Mouse (Mus musculus) lung, embryonic 14.5 days (tissue): ENCODE measurements around the gene Arhgef9. TPM values are rescaled to one million over a fixed set of nuclear protein-coding genes. Genes with fewer than 3 reads are reported as not detected.

Experiments
- ATAC-seq: fragments of 200-750 bp; cut with Nextera tagmentation; 2 replicates; pipeline ENCODE4 v1.8.0; 2017; ENCODE audit warnings: mild to moderate bottlenecking, moderate TSS enrichment, moderate library complexity; ENCODE audit not compliant: insufficient read depth
- DNase-seq: peaks from one replicate; pipeline ENCODE4 v3.0.0-alpha.2; 2015
- H3K27ac ChIP-seq: fragments of 300-500 bp; sonication (generic); 2 replicates; pipeline ENCODE4 v1.5.1; 2014; ENCODE audit warnings: low read depth, mild to moderate bottlenecking, moderate library complexity
- H3K27me3 ChIP-seq: fragments of 300-500 bp; sonication (generic); 2 replicates; pipeline ENCODE4 v1.6.1; 2014; ENCODE audit warnings: low read length, control low read depth; ENCODE audit not compliant: insufficient read depth
- H3K36me3 ChIP-seq: fragments of 300-500 bp; sonication (generic); 2 replicates; pipeline ENCODE4 v1.6.1; 2014; ENCODE audit warnings: control low read depth; ENCODE audit not compliant: insufficient read depth
- H3K4me1 ChIP-seq: fragments of 300-500 bp; sonication (generic); 2 replicates; pipeline ENCODE4 v1.6.1; 2014; ENCODE audit warnings: antibody characterized with exemption, control low read depth; ENCODE audit not compliant: insufficient read depth
- H3K4me2 ChIP-seq: fragments of 300-500 bp; sonication (generic); 2 replicates; pipeline ENCODE4 v1.6.1; 2014; ENCODE audit warnings: mild to moderate bottlenecking
- H3K4me3 ChIP-seq: fragments of 300-500 bp; sonication (generic); 2 replicates; pipeline ENCODE4 v1.5.1; 2014; ENCODE audit warnings: low read depth, low read length
- H3K9ac ChIP-seq: fragments of 300-500 bp; sonication (generic); 2 replicates; pipeline ENCODE4 v1.6.1; 2014
- H3K9me3 ChIP-seq: fragments of 300-500 bp; sonication (generic); 2 replicates; pipeline ENCODE4 v1.6.1; 2016; ENCODE audit warnings: low read depth, low read length, control low read depth
- CTCF ChIP-seq: IDR thresholded peaks from 2 replicates; pipeline ENCODE4 v1.5.1; 2016; ENCODE audit warnings: antibody characterized with exemption, low read depth
- WGBS: fragments of 180-500 bp; shearing (Covaris S2); extraction: QIAGEN DNeasy Blood & Tissue Kit; methylation state at CpG from one replicate; pipeline ENCODE4 v1.1.7; 2014; 5-methylcytosine and 5-hydroxymethylcytosine counted together
- polyA plus RNA-seq: library from polyadenylated mRNA; unstranded; fragments of >200 nt; fragmentation: Nextera tagmentation; extraction: Ambion mirVana; gene quantifications from 2 replicates; pipeline ENCODE4 v1.2.1, GENCODE M21; 2014

Gene Arhgef9
- polyA plus RNA-seq, 1 experiment from 2014 or later: 11.3 TPM

DNA sequence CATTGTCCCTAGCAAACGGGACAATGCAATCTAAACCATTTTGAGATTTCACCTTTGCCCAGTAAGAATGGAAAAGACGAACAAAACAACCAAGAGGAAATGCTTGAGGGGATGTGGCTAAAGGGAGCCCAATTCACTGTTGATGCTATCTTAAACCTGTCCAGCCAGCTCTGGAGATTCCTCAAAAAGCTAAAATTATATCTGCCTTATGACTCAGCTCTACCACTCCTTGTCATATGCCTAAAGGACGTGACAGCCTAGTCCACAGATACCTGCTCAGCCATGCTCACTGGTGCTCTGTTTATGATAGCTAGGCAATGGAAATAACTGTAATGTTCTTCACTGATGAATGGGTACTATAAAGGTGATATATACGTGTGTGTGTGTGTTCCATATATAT, 109.0 kb downstream of the Arhgef9 start:
- 76% methylated on average over 4 of the region's 4 CpGs for WGBS
- Histone ChIP-seq H3K27ac (no peak overlapping the region), H3K4me1 (no peaks in the 10 kb centered on the region), H3K9ac (no peak overlapping the region), H3K36me3 (no peaks in the 10 kb centered on the region), H3K4me2 (no peak overlapping the region), H3K27me3 (no peaks in the 10 kb centered on the region), H3K4me3 (no peak overlapping the region), H3K9me3 (no peaks in the 10 kb centered on the region)
- TF ChIP-seq CTCF: no peak
- DNase-seq (no peak), ATAC-seq (no peak)

DNA sequence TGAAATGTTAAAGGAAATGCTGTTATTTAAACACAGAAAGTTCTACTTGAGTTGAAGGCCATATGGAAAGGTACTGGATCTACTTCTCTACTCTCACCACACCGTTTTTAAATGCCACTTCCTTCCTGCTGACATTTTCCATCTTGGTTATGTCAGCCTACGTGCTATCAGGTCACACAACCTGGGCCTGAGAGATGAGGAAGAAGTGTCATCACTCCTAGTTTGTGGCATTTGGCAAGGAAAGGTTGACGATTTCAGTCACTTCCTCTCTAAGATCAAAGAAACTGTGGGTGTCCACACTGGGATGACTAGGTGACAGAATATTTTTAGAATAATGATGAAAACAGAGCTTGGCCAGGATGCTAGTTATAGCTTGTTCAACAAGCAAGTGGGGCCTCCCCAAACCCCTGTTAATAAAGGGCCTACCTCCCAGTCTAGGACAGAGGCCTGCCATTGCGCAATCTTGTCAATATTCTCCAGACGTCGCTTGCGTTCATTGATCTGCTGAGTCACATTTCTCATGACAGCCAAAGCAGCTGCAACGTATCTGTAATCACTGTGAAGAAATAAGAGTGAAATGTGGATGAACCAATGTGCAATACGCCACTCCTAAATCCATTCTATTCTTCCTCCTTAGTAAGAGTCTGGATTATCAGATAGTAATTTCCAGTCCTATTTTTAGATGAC, 119.5 kb downstream of the Arhgef9 start:
- H3K36me3 ChIP-seq: no peaks in the 10 kb centered on the region
- WGBS: 72% methylated on average over 9 of the region's 9 CpGs
- no peak overlapping the region for H3K4me2 ChIP-seq
- TF ChIP-seq CTCF: no peak
- no peak for ATAC-seq
- no peaks in the 10 kb centered on the region for H3K4me1 ChIP-seq
- DNase-seq: no peak
- H3K27ac ChIP-seq: no peak overlapping the region
- no peak overlapping the region for H3K9ac ChIP-seq
- H3K27me3 ChIP-seq: no peaks in the 10 kb centered on the region
- H3K9me3 ChIP-seq: no peaks in the 10 kb centered on the region
- H3K4me3 ChIP-seq: no peak overlapping the region

DNA sequence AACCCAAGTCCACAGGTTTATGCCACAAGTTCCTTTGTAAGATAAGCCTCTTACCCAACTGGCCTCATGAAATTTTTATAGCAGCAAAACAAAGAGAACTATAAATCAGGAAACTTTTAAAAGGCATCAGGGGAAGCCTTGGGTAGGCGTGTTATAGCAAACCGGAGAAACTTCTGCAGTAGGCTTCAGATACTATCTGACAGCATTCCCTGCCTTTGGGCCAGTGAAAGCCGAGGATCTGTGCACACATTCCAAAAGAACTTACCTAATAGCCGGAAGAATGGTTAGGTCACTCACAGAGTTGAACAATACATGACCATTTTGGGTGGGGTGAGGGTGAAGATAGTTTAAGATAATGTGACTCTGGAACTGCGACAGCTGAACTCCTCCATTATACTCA, 168.7 kb downstream of the Arhgef9 start:
- no peak overlapping the region for H3K27ac ChIP-seq
- no peak for TF ChIP-seq CTCF
- DNase-seq (no peak), ATAC-seq (no peak)
- H3K4me3 ChIP-seq: no peak overlapping the region
- H3K4me2 ChIP-seq: no peak overlapping the region
- no peaks in the 10 kb centered on the region for H3K36me3 ChIP-seq
- H3K4me1 ChIP-seq: no peaks in the 10 kb centered on the region
- WGBS: 67% methylated on average over 5 of the region's 5 CpGs
- no peaks in the 10 kb centered on the region for H3K9me3 ChIP-seq
- H3K9ac ChIP-seq: no peak overlapping the region
- H3K27me3 ChIP-seq: no peaks in the 10 kb centered on the region

DNA sequence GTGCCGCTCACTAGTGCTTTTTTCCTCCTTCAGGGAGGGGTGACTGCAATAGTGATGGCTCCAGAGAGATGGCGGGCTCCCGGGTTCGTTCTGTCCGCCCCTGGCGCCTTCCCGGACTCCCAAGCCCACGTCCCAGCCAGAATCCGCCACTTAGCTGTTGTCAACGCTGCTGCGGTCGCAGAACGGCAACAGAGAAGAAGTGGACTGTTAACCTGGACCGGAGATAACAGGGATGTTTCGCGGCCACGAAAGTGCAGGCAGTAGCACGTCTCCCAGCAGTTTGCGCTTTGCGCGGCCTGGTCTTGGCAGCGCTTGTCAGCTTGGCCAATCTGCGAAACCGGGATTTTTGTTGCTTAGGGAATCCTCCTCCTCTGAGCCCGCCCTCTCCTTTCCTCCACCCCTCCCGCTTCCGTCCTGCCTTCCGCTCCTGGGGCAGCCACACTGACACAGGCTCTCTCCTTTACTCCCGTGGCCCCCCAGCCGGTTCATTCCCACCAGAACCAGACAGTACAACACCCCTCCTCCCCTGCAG, 170.2 kb downstream of the Arhgef9 start, which contains the start of gene Spin4:
Spin4 (minus strand) TSS at position 322 of the 532 bp plus-strand sequence.
- peak within 1 kb of the TSS; percentile 66 for H3K4me2 ChIP-seq
- peak; percentile 89 for DNase-seq
- WGBS: 8% methylated on average over 27 of the region's 30 CpGs

DNA sequence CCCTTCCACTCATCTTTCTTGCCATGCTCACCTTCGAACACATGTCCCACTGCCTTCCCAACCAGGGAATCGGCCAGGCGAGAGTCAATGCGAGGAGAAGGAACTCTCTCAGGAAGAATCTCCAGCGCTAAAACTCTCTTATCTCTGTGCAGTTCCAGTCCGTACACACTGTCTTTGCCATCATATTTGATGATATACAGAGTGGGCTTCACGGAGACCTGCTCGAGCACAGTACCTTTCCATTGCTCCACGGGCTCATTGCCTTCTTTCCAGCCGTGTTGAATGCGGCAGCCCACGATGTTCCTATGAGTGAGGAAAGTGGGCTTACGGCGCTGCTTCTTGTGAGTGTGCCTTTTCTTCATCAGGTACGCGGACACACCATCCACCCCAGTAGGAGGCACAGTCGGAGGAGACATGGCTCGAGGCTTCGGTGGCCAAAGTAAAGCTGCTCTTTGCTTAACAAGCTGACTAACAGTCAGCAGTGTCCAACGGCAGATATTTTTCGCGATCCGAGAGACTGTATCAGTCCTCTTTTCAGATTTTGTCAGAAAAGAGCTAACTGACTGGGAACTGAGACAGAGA, 170.8 kb downstream of the Arhgef9 start:
- H3K9me3 ChIP-seq: no peaks in the 10 kb centered on the region
- H3K4me2 ChIP-seq: peak overlapping the region; percentile 66
- H3K9ac ChIP-seq: peak overlapping the region; percentile 63
- DNase-seq (no peak), ATAC-seq (peak; percentile 47)
- peak overlapping the region; percentile 47 for H3K4me3 ChIP-seq
- H3K27me3 ChIP-seq: no peaks in the 10 kb centered on the region
- H3K4me1 ChIP-seq: no peaks in the 10 kb centered on the region
- H3K27ac ChIP-seq: peak overlapping the region; percentile 93
- H3K36me3 ChIP-seq: no peaks in the 10 kb centered on the region
- no peak for TF ChIP-seq CTCF
- WGBS: 12% methylated on average over 23 of the region's 23 CpGs

More for the DNA sequence above, 170.2 kb downstream of the Arhgef9 start, which contains the start of gene Spin4:
- no peak for TF ChIP-seq CTCF
- H3K4me1 ChIP-seq: no peaks in the 10 kb centered on the region
- H3K27me3 ChIP-seq: no peaks in the 10 kb centered on the region
- peak within 1 kb of the TSS; percentile 63 for H3K9ac ChIP-seq
- peak; percentile 99 for ATAC-seq
- H3K27ac ChIP-seq: peak within 1 kb of the TSS; percentile 93
- no peaks in the 10 kb centered on the region for H3K36me3 ChIP-seq
- H3K9me3 ChIP-seq: no peaks in the 10 kb centered on the region
- H3K4me3 ChIP-seq: peak within 1 kb of the TSS; percentile 47

DNA sequence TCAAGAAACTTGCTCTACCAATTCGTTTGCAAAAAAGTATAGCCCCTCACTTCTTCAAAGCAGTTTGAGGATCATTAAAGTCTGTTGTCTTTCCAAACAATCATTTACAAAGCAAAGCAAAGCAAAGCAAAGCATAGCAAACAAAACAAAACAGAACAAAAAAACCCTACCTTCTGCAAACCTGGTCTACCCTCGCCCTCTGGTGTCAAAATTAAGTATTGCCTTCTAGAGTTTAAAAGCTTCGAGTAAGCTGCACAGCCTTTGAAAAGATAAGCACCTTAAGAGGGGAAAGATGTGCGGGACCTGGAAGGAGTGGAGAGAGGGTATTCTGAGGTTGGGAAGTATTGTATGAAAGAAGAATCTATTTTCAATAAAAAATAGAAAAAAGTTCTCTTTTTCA, 184.6 kb downstream of the Arhgef9 start:
- no peak overlapping the region for H3K27ac ChIP-seq
- TF ChIP-seq CTCF: peak; percentile 62
- 15% methylated on average over 4 of the region's 4 CpGs for WGBS
- H3K27me3 ChIP-seq: no peaks in the 10 kb centered on the region
- H3K4me3 ChIP-seq: no peak overlapping the region
- H3K36me3 ChIP-seq: no peaks in the 10 kb centered on the region
- H3K9me3 ChIP-seq: no peaks in the 10 kb centered on the region
- DNase-seq: peak; percentile 82
- ATAC-seq: no peak
- H3K4me1 ChIP-seq: no peaks in the 10 kb centered on the region
- no peak overlapping the region for H3K9ac ChIP-seq
- H3K4me2 ChIP-seq: no peak overlapping the region

Other genes starting within 250 kb of the Arhgef9 start
- gene Spin4, start 170.2 kb downstream of the Arhgef9 start, polyA plus RNA-seq: 8.7 and 10.6 TPM in 2 replicates
- 11.0 and 11.5 TPM in 2 replicates for gene Amer1, start 248.0 kb upstream of the Arhgef9 start, polyA plus RNA-seq